Mouse (Mus musculus) adrenal gland, adult (tissue): Measurements from ENCODE around the gene Nipal4.
A peak's percentile ranks its signal among the peaks of the same experiment; 100 is the strongest.

Experiments used
- DNase-seq, 2 experiments: peaks; one replicate each; pipeline ENCODE4 v3.0.0; 2022 to 2023; ENCODE audit warnings: low spot score in 1 of 2; ENCODE audit not compliant: inconsistent age in 2 of 2

Nipal4 gene

GRCm38 (mm10) chr11:46168506-46168905, 2.2 kb upstream of the Nipal4 start:
- DNase-seq: no peak

DNA sequence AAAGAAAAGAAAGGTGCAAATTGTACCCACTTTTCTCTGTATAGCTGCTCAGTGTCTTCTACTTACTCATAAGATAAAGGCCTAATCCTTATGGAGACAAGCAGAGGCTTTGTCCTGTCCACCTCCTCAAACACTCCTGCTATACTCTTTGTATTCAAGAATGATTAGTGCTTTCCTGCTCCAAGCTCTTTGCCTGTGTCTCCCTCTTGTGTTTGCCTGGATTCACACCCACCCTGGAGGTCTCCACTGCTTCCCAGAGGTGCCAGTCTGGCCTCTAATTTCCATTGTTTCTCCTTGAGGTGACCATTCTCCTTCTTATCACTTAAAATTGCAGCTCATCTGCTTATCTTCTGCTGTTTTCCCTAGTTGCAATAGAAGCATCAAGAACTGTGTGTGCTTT, 8.8 kb downstream of the Nipal4 start:
- DNase-seq: no peak

GRCm38 (mm10) chr11:46156945-46157344, 9.4 kb downstream of the Nipal4 start:
- DNase-seq: no peak

DNA sequence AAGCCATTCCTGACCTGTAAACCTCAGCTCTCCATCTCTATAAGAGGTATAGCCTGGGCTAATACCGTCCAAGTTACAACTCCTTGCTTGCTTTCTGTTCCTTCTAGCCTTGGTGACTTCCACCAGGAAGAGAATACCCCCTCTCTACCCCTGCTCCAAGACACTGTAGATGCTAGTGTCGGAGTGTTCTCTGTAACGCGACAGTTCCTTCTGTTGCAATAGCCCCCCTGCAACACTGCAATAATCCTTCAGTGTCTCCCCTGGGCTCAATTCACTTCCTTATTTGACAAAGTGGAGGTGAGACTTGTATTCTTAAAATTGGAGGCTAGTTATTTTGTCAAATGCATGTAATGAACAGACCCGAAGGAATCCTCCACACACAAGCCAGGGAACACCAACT, 19.7 kb downstream of the Nipal4 start:
- no peak for DNase-seq

- DNase-seq: no peak
Observed at GRCm38 (mm10) chr11:46145163-46145875, 21.0 kb downstream of the Nipal4 start.

GRCm38 (mm10) chr11:46143342-46143741, 23.0 kb downstream of the Nipal4 start:
- no peak for DNase-seq

- no peak for DNase-seq
Observed at GRCm38 (mm10) chr11:46134899-46135298, 31.4 kb downstream of the Nipal4 start.

DNA sequence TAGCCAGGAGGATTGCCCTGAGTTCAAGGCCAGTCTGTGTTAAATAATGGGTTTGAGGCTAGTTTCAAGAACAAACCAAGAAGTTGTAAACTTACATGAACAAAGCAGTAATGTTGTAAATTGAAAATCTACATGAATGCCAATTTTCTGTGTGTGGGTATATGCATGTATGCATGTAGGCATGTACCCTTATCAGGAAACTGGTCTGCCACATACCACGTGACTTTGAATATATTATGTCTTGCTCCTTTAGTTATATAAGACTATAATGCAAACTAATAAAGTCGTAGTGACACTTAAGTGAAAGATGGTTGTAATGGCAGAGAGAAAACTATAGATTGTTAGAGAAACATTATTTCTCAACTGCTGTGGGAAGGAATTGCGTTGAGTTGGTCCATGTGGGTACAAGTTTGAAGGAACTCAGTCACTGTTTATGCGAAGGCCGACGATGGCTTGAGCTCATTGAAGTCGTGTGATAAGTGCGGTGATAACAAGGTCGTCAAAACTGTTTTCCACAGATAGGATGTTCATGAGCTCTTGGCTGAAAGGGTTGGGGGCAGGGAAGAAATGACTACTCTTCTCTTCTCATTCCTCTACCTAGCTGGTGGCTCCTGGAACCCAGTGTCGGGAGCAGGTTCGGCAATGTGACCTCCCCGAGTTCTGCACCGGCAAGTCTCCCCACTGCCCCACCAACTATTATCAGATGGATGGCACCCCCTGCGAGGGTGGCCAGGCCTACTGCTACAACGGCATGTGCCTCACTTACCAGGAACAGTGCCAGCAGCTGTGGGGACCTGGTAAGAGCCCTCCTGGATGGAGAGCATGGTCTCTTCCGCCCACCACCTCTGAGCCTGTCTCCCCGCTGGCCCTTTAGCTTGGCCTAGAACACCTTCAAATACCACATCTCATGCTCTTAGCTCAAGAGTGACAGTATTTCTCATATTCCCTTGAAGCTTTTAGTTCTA, 35.0 kb downstream of the Nipal4 start:
- DNase-seq: no peak

GRCm38 (mm10) chr11:46128548-46128945, 37.8 kb downstream of the Nipal4 start:
- DNase-seq: peak; percentile 70 to 92

DNA sequence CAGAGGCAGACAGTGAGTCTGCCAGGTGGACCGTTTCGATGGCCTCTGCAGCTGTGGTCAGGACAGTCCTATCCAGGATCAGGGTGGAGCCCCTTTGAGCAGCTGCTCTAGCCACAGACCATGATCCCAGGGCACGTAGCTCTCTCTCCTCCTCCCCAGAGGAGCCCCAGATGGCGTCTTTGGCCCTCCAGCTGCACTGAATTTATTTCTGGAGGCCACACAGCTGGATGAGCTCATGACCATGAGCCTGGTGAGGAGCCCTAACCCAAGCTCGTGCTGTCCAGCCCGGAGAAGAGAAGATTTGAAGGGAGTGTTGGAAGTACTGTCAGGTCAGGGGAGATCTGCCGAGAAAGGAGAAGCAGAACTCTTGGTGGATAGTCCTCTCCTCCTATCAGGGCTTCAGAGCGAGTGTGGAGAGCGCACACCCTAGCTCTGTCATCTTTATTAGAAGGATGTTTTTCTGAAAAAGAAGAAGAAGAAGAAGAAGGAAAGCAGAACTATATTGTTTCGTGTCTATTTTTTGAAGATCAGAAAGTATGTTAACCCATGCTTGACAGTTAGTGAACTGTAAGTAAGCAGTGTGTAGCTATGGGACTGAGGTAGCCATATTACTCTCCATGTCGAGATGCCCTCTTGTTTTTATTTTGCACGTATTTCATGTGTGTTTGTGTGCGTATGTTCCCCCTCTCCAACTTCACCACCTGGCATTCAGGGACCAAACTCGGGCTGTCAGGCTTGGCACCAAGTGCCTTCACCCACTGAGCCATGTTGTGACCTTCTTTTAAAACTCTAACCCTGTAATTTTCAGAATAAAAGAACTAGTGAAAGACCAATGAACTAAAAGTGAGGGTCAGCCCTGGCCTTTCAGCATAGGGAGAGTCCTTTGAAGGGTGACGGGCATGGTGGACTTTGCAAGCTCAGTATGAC, 38.4 kb downstream of the Nipal4 start:
- DNase-seq: peak in 1 of 2 experiments; percentile 44

GRCm38 (mm10) chr11:46126827-46127410, 39.4 kb downstream of the Nipal4 start:
- DNase-seq: no peak

DNA sequence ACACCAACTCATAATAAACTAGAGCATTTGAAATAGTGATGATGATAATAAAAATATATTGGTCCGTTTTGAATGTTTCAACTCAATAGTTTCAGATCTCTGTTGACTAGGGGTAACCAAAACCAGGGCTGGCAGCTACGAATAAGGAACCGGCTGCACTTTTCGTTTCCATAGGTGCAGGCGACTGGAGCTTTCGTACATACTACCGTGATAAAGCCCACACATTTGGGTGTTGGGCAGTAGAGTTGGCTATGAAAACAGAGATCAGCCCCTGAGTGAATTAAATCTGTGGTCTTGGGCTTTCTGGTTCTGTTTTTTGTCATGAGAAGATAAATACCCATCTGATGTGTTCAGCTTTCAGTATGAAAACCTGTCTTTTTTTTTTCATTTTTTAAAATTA, 40.0 kb downstream of the Nipal4 start:
- DNase-seq: no peak

DNA sequence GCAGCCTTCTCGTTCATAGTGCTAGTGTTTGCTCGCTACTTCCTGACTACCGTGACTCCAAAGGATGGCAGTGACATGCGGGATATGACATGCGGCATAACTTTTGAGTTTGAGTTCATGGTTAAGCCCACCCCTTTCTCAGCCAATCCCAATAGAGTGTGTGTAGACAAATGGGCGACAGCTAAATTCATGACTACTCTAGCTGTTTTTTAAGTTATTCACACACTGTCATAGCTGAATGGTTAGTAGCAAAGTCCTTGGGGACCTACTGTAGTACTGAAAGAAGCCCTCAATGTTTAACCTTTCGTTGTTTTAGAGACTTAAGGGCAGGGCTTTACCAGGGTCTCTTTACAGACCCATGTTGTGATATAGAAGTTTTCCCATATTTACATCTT, 40.5 kb downstream of the Nipal4 start:
- DNase-seq: no peak

DNA sequence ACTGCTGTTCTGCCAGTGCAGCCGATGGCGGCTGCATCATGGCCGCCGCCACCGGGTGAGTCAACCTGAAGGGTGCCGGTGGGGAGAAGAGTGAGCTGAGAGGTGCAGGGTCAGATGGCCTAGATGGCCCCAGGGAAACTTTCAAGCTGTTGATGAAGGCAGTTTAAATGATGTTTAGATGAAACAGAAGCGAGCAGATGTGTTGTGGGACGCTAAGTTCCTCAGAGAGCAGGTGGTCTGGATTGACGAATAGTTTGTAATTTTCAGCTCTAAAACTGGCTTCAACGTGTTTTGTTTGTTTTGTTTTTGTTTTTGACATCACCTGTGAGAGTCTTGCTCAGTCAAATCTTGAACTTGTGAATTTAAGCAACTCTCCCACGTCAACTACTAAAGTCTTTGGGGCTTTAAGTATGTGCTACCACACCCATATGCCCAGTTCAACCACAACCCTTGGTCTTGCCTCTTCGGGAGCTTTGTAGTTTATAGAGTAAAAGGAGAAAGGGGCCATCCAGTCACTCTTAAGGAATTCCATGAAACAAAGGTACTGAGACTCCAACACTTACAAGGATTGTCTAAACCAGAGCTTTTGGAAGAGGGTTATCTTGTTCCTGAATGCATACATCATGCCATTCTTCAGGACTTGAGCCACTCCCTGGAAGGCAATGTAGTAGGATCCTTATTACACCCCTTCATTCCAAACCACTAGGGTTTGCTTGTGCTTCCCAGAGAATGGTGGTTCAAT, 41.0 kb downstream of the Nipal4 start:
- no peak for DNase-seq

GRCm38 (mm10) chr11:46123328-46123866, 42.9 kb downstream of the Nipal4 start:
- DNase-seq: no peak

DNA sequence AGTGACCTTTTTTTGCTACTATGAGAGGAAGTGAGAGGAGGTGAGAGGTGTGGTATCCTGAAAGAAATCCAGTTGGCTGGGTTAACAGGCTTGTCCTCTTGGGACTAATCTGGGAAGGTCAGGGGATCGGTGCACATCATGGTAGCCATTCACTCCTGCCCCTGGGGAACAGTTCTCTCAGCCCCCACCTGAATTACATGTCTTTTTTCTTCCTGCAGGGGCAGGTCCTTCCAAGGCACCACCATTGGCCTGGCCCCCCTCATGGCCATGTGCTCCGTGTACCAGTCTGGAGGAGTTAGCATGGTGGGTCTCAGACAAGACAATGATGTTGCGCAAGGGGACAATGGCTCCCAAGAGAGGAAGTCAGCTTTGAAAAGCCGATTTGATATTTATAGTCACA, 43.4 kb downstream of the Nipal4 start:
- peak in 1 of 2 experiments; percentile 40 for DNase-seq

GRCm38 (mm10) chr11:46121666-46122065, 44.6 kb downstream of the Nipal4 start:
- DNase-seq: no peak

- no peak for DNase-seq
Observed at GRCm38 (mm10) chr11:46120084-46120483, 46.2 kb downstream of the Nipal4 start.

GRCm38 (mm10) chr11:46119624-46120023, 46.7 kb downstream of the Nipal4 start:
- no peak for DNase-seq

- DNase-seq: peak in 1 of 2 experiments; percentile 45
Observed at GRCm38 (mm10) chr11:46116510-46116909, 49.8 kb downstream of the Nipal4 start.
